10 mouse cellular contexts compared by ENCODE assay signal in genomic region chr3:27288909-27289308, GRCm38 (mm10). TPM values are rescaled to one million over a fixed set of nuclear protein-coding genes. Genes with fewer than 3 reads are reported as not detected.
A peak's percentile ranks its signal among the peaks of the same experiment; 100 is the strongest.
DNase-seq lines count a peak whose midpoint lies in the region; ATAC-seq and TF ChIP-seq lines count a peak whose summit lies in the region.
"Had no signal": no experiment of that assay in that cellular context is flagged by ENCODE, and none has a peak within 500 bp of the region (broad histone marks: within the 10 kb centered on the region; RNA-seq: fewer than 3 reads in every experiment).

No protein-coding gene starts in this region.

- H3K36me3 ChIP-seq in stomach, postnatal 0 days (ENCODE audit: control insufficient read depth, insufficient read depth, low read length) = no peaks in the 10 kb centered on the region

- H3K9ac ChIP-seq in stomach, postnatal 0 days (ENCODE audit: low read length) = no peak overlapping the region

- H3K27ac ChIP-seq in stomach, postnatal 0 days (replicated peaks) = no peak overlapping the region
- H3K27ac ChIP-seq: macrophage had no signal

- no peaks in the 10 kb centered on the region for H3K9me3 ChIP-seq in stomach, postnatal 0 days (ENCODE audit: control insufficient read depth, low read length)

- H3K4me2 ChIP-seq in stomach, postnatal 0 days (replicated peaks; ENCODE audit: low read depth) = 0 out of 2 replicates have a peak overlapping the region, but pooled peaks have one; percentile 3

- peak; percentile 19 for DNase-seq in gastrocnemius, adult 18-20 months (ENCODE audit: low spot score)
- DNase-seq in gastrocnemius, postnatal 10 days = no peak
- DNase-seq in ovary, adult 18-20 months (ENCODE audit: low spot score) = peak; percentile 22
- DNase-seq in ovary, postnatal 14 days (ENCODE audit: low spot score) = no peak
- DNase-seq in kidney, adult 9 months = peak; percentile 76
- DNase-seq in stomach, postnatal 0 days (ENCODE audit: low spot score) = no peak
- no peak for DNase-seq in left cerebral cortex, adult 18-20 months (ENCODE audit: low spot score in 2 of 2)
- no peak for DNase-seq in T-cell, adult 2 months (ENCODE audit: low spot score)

- TF ChIP-seq EP300 in stomach, postnatal 0 days (optimal IDR thresholded peaks at IDR 0.05) = no peak

- H3K27me3 ChIP-seq in stomach, postnatal 0 days (ENCODE audit: control insufficient read depth, insufficient read depth, low read length) = no peaks in the 10 kb centered on the region

- H3K4me3 ChIP-seq in stomach, postnatal 0 days (ENCODE audit: low read depth, low read length) = no peak overlapping the region

- 24% methylated on average over 8 of the region's 8 CpGs for WGBS in stomach, postnatal 0 days

- no peak for TF ChIP-seq CTCF in stomach, postnatal 0 days (IDR thresholded peaks at IDR 0.05; ENCODE audit: low read depth)

- no peaks in the 10 kb centered on the region for H3K4me1 ChIP-seq in stomach, postnatal 0 days (replicated peaks; ENCODE audit: control insufficient read depth, insufficient read depth)

- ATAC-seq in stomach, postnatal 0 days (ENCODE audit: low FRiP score, low TSS enrichment) = no peak

RNA-seq across cellular contexts. Expression of gene Tnfsf10, which starts 27.9 kb away (rescaled TPM):
- total RNA-seq in gastrocnemius, adult 18-20 months (2021) = 1 to 10 TPM; 2.6 to 2.8 TPM
- total RNA-seq in gastrocnemius, postnatal 10 days (2021) = 1 to 10 TPM; 5.3 to 6.1 TPM
- polyA plus RNA-seq in stomach, postnatal 0 days (2015; fragmentation: Nextera tagmentation; extraction: Ambion mirVana) = 0.30 and 0.39 TPM in 2 replicates
- 1 to 10 TPM in 1 of 2 experiments, under 1 TPM in 1; 1.00 to 2.2 TPM for total RNA-seq in left cerebral cortex, adult 18-20 months (2021)
- polyA plus RNA-seq: C2C12 had no signal

Comparison
In these comparisons a context has a peak if more than half of its experiments do, and no peak if none do; other contexts are left out.
1. DNase-seq: peak in gastrocnemius, adult 18-20 months (single experiment), ovary, adult 18-20 months (single experiment) and kidney, adult 9 months (single experiment); none in gastrocnemius, postnatal 10 days (single experiment), ovary, postnatal 14 days (single experiment), stomach, postnatal 0 days (single experiment), left cerebral cortex, adult 18-20 months (0 of 2) and T-cell, adult 2 months (single experiment).